Mouse (Mus musculus): ENCODE data around the gene 4930404H24Rik.

GRCm38 (mm10) chr2:153453961-153454759, 38.4 kb upstream of the 4930404H24Rik start:
- TF ChIP-seq CTCF (IDR thresholded peaks at IDR 0.05; ENCODE audit: low read depth) (no peak), EP300 (optimal IDR thresholded peaks at IDR 0.05) (no peak)
